Mouse (Mus musculus) forebrain, embryonic 13.5 days (tissue): ENCODE measurements around the gene Ifna1. TPM values are rescaled to one million over a fixed set of nuclear protein-coding genes. Genes with fewer than 3 reads are reported as not detected.
A peak's percentile ranks its signal among the peaks of the same experiment; 100 is the strongest.

ENCODE experiments used
- ATAC-seq: fragments of 200-750 bp; cut with Nextera tagmentation; 2 replicates; pipeline ENCODE4 v1.8.0; 2017
- H3K27ac ChIP-seq: fragments of 300-500 bp; sonication (generic); 2 replicates; pipeline ENCODE4 v1.5.1; 2015; ENCODE audit warnings: inconsistent platforms, mild to moderate bottlenecking, moderate library complexity
- H3K27me3 ChIP-seq: fragments of 300-500 bp; sonication (generic); 2 replicates; pipeline ENCODE4 v1.6.1; 2015; ENCODE audit warnings: mild to moderate bottlenecking, inconsistent platforms
- H3K36me3 ChIP-seq: fragments of 300-500 bp; sonication (generic); 2 replicates; pipeline ENCODE4 v1.6.1; 2015; ENCODE audit warnings: mild to moderate bottlenecking, inconsistent platforms; ENCODE audit not compliant: poor library complexity, severe bottlenecking
- H3K4me1 ChIP-seq: fragments of 300-500 bp; sonication (generic); 2 replicates; pipeline ENCODE4 v1.6.1; 2015; ENCODE audit warnings: inconsistent platforms
- H3K4me2 ChIP-seq: fragments of 300-500 bp; sonication (generic); 2 replicates; pipeline ENCODE4 v1.6.1; 2015; ENCODE audit warnings: inconsistent platforms, mild to moderate bottlenecking, moderate library complexity
- H3K4me3 ChIP-seq: fragments of 300-500 bp; sonication (generic); 2 replicates; pipeline ENCODE4 v1.5.1; 2015; ENCODE audit warnings: mild to moderate bottlenecking, inconsistent platforms
- H3K9ac ChIP-seq: fragments of 300-500 bp; sonication (generic); 2 replicates; pipeline ENCODE4 v1.6.1; 2015; ENCODE audit warnings: mild to moderate bottlenecking, inconsistent platforms
- H3K9me3 ChIP-seq: fragments of 300-500 bp; sonication (generic); replicated peaks from 2 replicates; pipeline ENCODE4 v1.6.1; 2016; ENCODE audit warnings: inconsistent platforms
- WGBS: fragments of 180-500 bp; shearing (Covaris S2); methylation state at CpG from one replicate; pipeline ENCODE4 v1.1.7; 2015; 5-methylcytosine and 5-hydroxymethylcytosine counted together
- polyA plus RNA-seq: library from polyadenylated mRNA; unstranded; fragments of >200 nt; fragmentation: Nextera tagmentation; extraction: Ambion mirVana; gene quantifications from 2 replicates; pipeline ENCODE4 v1.2.1, GENCODE M21; 2015

Gene Ifna1
- polyA plus RNA-seq, 1 experiment from 2014 or later, result not detected

DNA sequence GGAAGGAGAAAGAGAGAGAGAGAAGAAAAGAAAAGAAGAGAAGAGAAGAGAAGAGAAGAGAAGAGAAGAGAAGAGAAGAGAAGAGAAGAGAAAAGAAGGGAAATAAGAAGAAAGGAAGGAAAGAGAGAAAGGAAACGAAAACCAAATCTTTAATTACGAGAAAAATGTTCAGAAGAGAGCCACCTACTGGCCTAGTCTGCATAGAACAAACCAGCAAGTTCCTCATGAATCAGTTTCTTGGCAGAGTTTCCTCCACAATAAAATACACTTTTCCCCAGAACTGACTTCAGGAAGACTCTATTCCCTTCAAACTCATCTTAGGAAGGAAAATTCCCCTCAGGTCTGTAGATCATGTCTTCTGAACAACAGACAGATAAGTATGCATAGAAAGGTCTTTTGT is 4.6 kb upstream of the Ifna1 start:
- WGBS, result 64% methylated on average over 2 of the region's 2 CpGs
- H3K4me1 ChIP-seq, result no peaks in the 10 kb centered on the region
- H3K9ac ChIP-seq, result no peak overlapping the region
- H3K27ac ChIP-seq, result no peak overlapping the region
- no peak for ATAC-seq
- H3K4me2 ChIP-seq, result no peak overlapping the region
- H3K27me3 ChIP-seq, result no peaks in the 10 kb centered on the region
- H3K4me3 ChIP-seq, result no peak overlapping the region
- H3K9me3 ChIP-seq, result no peaks in the 10 kb centered on the region
- H3K36me3 ChIP-seq, result no peaks in the 10 kb centered on the region

DNA sequence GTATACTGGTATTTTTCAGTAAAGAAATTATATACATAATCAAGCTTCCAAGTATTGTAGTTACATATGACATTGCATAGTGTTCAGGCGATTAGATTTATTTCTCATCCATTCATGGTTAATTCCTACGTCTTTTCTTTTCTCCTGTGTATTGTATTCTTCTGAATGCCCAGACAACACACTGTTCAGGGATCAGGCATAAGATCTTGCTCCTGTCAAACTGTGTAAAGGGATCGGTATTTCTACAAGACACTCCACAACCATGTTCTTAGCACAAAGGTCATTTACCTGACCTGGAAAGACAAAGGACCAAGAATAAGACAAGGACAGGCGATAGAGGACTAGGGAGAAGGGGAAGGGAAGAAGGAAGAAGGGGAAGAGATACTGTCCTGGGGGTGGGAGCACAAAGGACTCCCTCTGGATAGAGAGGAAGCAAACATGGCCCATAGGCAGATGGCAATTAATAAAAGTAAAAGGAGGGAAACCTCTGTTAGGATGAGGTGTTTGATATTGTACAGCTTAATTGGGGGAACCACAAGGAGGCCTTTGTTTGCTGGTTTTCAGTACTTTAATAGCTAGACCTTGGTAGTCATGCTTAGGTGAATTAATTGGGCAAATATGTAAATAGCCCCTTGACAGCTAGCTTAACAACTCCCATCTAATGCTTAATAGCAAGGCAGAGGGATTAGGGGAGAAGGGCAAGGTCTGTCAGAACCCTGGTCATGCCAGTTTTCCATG is 1.3 kb downstream of the Ifna1 start:
- WGBS, result 7% methylated on average over 4 of the region's 4 CpGs
- no peak overlapping the region for H3K4me2 ChIP-seq
- no peak overlapping the region for H3K4me3 ChIP-seq
- no peaks in the 10 kb centered on the region for H3K36me3 ChIP-seq
- ATAC-seq, result peak; percentile 88
- H3K9me3 ChIP-seq, result no peaks in the 10 kb centered on the region
- H3K27ac ChIP-seq, result peak overlapping the region; percentile 61
- no peaks in the 10 kb centered on the region for H3K27me3 ChIP-seq
- H3K4me1 ChIP-seq, result peaks cover 8% of the 10 kb centered on the region
- no peak overlapping the region for H3K9ac ChIP-seq

GRCm38 (mm10) chr4:88859214-88859613 is 9.3 kb downstream of the Ifna1 start:
- H3K36me3 ChIP-seq, result no peaks in the 10 kb centered on the region
- H3K4me2 ChIP-seq, result no peak overlapping the region
- H3K9me3 ChIP-seq, result no peaks in the 10 kb centered on the region
- H3K4me3 ChIP-seq, result no peak overlapping the region
- peaks cover 5% of the 10 kb centered on the region; the same call in 1 of the 2 replicates for H3K27me3 ChIP-seq
- H3K4me1 ChIP-seq, result peaks cover 6% of the 10 kb centered on the region; the same call in 1 of the 2 replicates
- H3K9ac ChIP-seq, result no peak overlapping the region
- no peak overlapping the region for H3K27ac ChIP-seq
- ATAC-seq, result no peak

- H3K36me3 ChIP-seq, result no peaks in the 10 kb centered on the region
- no peaks in the 10 kb centered on the region for H3K9me3 ChIP-seq
- peaks cover 14% of the 10 kb centered on the region for H3K4me1 ChIP-seq
- ATAC-seq, result no peak
- WGBS, result 3% methylated on average over 7 of the region's 7 CpGs
- no peak overlapping the region for H3K4me2 ChIP-seq
- no peak overlapping the region for H3K9ac ChIP-seq
- no peak overlapping the region for H3K27ac ChIP-seq
- H3K27me3 ChIP-seq, result peaks cover 14% of the 10 kb centered on the region; the same call in 1 of the 2 replicates
- H3K4me3 ChIP-seq, result no peak overlapping the region
These were observed 13.4 kb downstream of the Ifna1 start for GRCm38 (mm10) chr4:88863309-88863708.

- H3K9me3 ChIP-seq, result no peaks in the 10 kb centered on the region
- H3K4me2 ChIP-seq, result no peak overlapping the region
- H3K4me1 ChIP-seq, result peaks cover 14% of the 10 kb centered on the region
- H3K27me3 ChIP-seq, result peaks cover 14% of the 10 kb centered on the region; the same call in 1 of the 2 replicates
- ATAC-seq, result no peak
- H3K36me3 ChIP-seq, result no peaks in the 10 kb centered on the region
- no peak overlapping the region for H3K9ac ChIP-seq
- H3K4me3 ChIP-seq, result no peak overlapping the region
- 77% methylated on average over 9 of the region's 9 CpGs for WGBS
- no peak overlapping the region for H3K27ac ChIP-seq
These were observed 14.7 kb downstream of the Ifna1 start for GRCm38 (mm10) chr4:88864599-88864998.

DNA sequence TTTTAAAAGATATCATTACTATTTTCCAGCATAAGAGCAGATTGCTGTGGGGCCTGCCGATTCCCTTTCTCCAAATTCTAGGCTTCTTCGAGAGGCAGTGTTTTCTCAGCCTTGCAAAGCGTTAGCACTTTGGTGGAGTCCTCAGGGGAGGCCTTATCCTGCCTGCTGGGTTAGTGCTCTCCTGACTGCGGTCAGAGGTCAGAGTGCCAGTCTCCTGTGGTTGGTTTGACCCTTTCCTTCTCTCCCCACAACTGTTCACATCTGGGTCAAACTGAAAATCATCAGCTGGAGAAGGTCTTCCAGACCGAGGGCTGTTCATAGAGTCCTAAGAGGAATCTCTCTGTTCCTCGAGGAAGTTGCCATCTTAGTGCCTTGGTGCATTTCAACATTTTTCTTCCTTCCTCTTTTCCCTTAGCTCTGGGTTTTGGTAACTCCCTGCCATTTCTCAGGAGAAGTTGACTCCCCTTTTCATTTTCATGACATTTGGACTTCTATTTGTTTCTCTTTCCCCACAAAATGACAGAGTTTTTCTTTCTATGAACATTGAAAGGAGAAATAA is 15.2 kb downstream of the Ifna1 start:
- WGBS, result 59% methylated on average over 6 of the region's 6 CpGs
- ATAC-seq, result no peak
- Histone ChIP-seq H3K36me3 (no peaks in the 10 kb centered on the region), H3K27me3 (peaks cover 14% of the 10 kb centered on the region; the same call in 1 of the 2 replicates), H3K4me2 (no peak overlapping the region), H3K27ac (no peak overlapping the region), H3K9me3 (no peaks in the 10 kb centered on the region), H3K4me1 (peaks cover 14% of the 10 kb centered on the region), H3K4me3 (no peak overlapping the region), H3K9ac (no peak overlapping the region)

DNA sequence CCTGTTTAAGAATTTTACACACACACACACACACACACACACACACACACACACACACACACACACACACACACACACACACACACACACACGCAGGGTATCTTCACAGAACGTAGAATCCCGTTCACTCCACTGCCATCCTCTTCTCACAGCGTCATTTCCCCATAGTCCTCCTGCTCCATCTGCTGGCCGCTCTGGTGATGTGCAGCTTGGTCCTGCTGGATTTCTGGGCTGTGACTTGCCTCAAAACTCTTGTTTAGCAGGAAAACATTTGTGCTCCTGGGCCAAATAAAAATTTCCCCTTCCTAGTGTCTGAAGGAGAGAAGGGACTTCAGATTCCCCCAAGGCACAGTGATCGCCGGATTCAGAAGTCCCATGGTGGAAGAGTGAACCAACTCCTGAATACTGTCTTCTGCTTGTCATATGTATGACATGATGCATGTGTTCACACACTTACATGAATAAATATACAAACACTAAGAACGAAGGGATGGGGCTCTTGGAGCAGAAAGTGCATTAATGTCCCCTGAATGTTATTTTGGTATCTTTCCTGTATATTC is 17.6 kb downstream of the Ifna1 start:
- H3K27ac ChIP-seq, result no peak overlapping the region
- peak overlapping the region; percentile 64 for H3K9ac ChIP-seq
- H3K4me2 ChIP-seq, result peak overlapping the region; percentile 89
- no peaks in the 10 kb centered on the region for H3K9me3 ChIP-seq
- peaks cover 14% of the 10 kb centered on the region for H3K27me3 ChIP-seq
- 0% methylated on average over 8 of the region's 8 CpGs for WGBS
- peak overlapping the region; percentile 58 for H3K4me3 ChIP-seq
- H3K4me1 ChIP-seq, result peaks cover 14% of the 10 kb centered on the region
- no peaks in the 10 kb centered on the region for H3K36me3 ChIP-seq
- ATAC-seq, result peak; percentile 78

- Histone ChIP-seq H3K36me3 (no peaks in the 10 kb centered on the region), H3K27ac (no peak overlapping the region), H3K4me3 (peak overlapping the region; percentile 58), H3K9ac (peak overlapping the region; percentile 64), H3K9me3 (no peaks in the 10 kb centered on the region), H3K4me1 (peaks cover 11% of the 10 kb centered on the region), H3K27me3 (peaks cover 9% of the 10 kb centered on the region), H3K4me2 (peak overlapping the region; percentile 89)
- ATAC-seq, result peak; percentile 76
- WGBS, result 9% methylated on average over 31 of the region's 31 CpGs
These were observed 18.3 kb downstream of the Ifna1 start for GRCm38 (mm10) chr4:88867926-88868911.

DNA sequence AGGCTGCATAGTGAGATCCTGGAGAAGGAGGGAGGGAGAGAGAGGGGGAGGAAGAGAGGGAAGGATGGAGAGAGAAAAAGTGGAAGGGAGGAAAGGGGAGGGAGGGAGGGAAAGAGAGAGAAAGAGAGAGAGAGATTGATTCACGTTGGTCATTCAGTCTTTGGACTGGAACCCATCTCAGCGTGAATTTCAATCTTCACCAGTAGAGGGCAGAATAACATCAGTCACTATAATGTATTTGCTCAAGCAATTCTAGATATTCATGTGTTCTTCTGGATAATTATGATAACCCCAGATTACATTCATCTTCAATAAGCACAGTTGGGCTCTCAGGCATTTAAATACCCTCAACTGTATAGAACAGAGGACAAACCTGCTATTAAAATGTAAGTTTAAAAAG is 22.8 kb downstream of the Ifna1 start:
- H3K4me1 ChIP-seq, result peaks cover 5% of the 10 kb centered on the region; the same call in 1 of the 2 replicates
- no peaks in the 10 kb centered on the region for H3K9me3 ChIP-seq
- 0% methylated on average over 2 of the region's 2 CpGs for WGBS
- no peak overlapping the region for H3K4me2 ChIP-seq
- no peaks in the 10 kb centered on the region; the same call in none of the 2 replicates for H3K27me3 ChIP-seq
- no peak overlapping the region for H3K9ac ChIP-seq
- no peak overlapping the region for H3K4me3 ChIP-seq
- no peaks in the 10 kb centered on the region for H3K36me3 ChIP-seq
- no peak overlapping the region for H3K27ac ChIP-seq
- ATAC-seq, result no peak

GRCm38 (mm10) chr4:88875435-88876095 is 25.7 kb downstream of the Ifna1 start:
- no peak overlapping the region for H3K4me2 ChIP-seq
- H3K9me3 ChIP-seq, result no peaks in the 10 kb centered on the region
- H3K4me1 ChIP-seq, result no peaks in the 10 kb centered on the region
- no peak overlapping the region for H3K4me3 ChIP-seq
- H3K9ac ChIP-seq, result no peak overlapping the region
- WGBS, result 71% methylated on average over 4 of the region's 4 CpGs
- no peak overlapping the region for H3K27ac ChIP-seq
- no peaks in the 10 kb centered on the region for H3K36me3 ChIP-seq
- H3K27me3 ChIP-seq, result no peaks in the 10 kb centered on the region; the same call in 1 of the 2 replicates
- ATAC-seq, result no peak

GRCm38 (mm10) chr4:88876520-88876919 is 26.6 kb downstream of the Ifna1 start:
- Histone ChIP-seq H3K36me3 (no peaks in the 10 kb centered on the region), H3K9me3 (no peaks in the 10 kb centered on the region), H3K9ac (no peak overlapping the region), H3K4me1 (no peaks in the 10 kb centered on the region), H3K27me3 (no peaks in the 10 kb centered on the region; the same call in 1 of the 2 replicates), H3K4me3 (no peak overlapping the region), H3K27ac (no peak overlapping the region), H3K4me2 (no peak overlapping the region)
- no peak for ATAC-seq
- 88% methylated on average over 4 of the region's 4 CpGs for WGBS
